Mouse (Mus musculus): ENCODE data around the gene Pdpn.

Gene Pdpn

DNA sequence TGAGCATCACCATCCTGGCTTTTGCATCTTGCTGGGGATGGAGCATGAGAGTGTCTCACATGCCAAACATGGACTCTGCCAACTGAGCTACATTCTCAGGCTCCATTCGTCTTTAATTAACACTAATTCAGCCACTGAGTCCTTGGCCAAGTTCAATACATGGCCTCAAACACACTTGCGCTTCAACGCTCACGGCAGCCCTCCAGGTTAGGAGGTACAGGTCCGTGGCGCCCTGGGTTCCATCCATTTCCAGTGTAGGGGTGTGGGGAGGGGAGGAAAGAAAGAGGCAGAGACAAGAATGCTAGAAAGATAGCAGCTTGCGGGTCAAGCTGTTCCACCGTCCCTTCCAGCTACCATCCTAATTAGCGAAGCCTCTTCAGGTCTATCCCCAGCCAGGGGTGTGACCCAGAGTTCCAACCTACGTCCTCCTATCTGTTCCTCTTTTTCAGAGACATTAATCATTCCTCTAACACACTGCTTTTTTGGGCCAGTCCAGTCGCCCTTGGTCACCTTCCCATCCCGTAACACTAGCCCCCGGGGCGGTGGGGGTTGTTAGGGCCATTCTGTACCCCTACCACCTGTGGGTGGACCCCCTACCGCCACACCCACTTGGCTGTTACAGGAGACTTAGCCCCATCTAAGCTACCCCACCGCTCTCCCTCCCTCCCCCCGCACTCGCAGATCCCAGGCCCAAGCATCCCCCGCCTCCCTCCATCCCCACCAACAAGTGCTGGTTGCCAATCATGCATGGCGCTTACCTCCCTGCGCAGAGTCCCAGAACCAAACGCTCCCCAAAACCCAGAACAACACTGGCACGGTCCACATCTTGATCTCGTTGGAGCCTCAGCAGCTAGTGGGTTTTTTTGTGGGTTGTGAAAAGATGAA, 691 bp downstream of the Pdpn start:
- no peak for DNase-seq

DNA sequence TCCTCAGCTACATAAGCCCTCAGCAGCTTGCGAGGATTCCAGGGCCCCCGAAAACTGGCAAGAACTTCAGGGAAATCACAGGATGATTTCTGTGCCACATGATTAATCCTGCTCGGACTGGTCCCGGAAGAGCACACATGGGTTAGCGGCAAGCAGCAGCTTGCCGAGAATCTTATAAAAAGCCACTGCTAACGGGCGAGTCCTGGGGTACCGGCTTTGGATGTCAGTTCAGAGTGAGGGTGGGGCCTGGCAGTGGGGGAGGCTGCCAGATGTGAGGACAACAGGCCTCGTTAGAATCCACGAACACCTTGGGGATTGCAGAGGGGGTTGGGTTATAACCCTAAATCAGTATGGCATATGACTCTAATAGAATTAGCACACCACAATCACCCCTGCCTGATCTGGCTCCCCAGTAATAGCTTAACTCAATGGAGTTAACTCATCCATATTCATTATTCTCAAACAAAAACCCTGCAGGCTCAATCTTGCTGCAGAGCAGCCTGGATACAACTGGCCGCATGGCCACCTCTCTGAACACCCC, 2.3 kb downstream of the Pdpn start:
- DNase-seq, result no peak

DNA sequence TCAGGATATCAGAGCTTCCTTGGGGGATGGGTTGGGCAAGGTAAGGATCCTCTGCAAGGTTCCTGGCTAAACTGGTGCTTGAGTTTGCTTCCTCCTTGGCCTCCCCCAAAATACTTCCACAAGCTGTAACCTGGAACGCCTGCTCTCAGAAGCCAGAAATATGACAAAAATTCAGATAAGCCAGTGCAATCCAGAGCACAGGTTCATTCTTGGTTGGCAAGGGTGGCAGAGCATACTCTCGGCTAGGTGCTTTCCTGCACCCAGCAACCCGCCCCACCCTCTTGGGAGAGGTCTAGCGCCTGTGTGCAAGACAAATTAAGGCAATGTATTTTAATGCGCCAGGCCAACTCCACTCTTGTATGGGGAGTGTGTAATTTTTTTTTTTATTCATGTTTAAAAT, 3.2 kb downstream of the Pdpn start:
- no peak for DNase-seq

DNA sequence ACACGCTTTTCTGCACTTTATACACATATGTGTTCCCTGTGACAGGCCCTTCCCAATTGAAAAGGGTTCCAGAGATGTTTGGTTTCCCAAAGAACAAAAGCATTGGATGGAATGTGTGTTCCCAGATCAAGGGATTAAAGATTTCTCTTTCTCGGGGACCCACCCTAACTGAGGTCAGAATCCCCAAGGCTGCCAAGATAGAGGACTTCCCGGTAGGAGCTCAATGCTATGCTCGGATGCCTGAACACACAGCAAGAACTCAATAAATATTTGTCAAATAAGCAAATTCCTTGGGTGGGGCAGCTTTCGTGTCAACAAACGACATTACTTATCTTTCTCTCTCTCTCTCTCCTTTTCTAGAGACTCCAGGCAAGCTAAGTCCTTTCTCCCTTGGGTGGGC, 5.0 kb downstream of the Pdpn start:
- no peak for DNase-seq

DNA sequence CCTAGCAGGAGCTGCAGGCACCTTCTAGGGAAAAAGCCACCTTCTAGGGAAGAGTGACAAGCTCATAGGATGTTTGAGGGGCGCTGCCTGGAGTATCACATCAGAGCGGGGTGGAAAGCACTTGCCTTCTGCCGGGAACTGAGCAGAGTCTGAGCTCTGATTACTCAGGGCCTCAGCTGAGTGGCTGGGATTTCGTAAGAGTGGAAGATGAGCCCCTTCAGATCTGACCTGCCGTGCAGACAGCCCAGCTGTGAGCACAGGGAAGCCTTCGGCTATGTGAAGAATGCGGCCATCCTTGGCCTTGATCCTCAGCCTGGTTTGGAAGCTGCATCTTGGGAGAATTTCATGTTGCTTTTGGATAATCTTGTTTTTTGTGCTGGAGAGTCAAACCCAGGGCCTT, 10.5 kb downstream of the Pdpn start:
- no peak for DNase-seq

DNA sequence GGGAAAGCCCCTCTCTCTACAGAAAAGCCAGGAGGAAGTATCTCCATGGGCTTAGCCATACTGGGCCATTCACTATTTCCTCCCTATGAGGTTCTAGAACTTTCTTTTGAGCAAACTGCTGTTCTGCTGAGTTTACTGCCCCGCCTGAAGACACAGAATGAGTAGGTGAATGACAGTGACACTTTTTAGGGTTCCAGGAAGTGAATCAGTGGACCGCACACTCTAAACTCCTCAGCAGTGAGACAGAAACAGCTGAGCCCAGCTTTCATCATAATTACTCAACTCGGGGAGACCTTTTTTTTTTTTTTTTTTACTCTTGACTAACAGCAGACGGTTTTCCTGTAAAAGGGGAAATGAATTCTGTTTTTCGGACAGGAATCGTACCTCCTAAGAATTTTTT, 10.9 kb downstream of the Pdpn start:
- DNase-seq, result no peak

DNA sequence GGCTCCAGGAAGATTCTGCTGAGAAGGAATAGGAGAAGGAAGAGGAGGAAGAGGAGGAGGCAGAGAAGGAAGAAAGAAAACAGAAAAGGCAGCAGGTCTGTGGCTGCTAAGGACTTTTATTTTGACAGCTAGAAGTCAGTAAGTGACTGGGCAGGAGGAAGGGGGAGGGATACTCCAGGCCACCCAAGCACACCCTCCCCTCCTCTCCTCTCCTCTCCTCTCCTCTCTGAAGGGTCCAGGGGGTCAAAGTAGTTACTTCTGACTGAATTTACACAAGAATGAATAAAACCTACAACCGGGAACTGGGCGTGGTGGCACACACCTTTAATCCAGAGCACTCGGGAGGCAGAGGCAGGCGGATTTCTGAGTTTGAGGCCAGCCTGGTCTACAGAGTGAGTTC, 12.3 kb downstream of the Pdpn start:
- DNase-seq, result no peak

DNA sequence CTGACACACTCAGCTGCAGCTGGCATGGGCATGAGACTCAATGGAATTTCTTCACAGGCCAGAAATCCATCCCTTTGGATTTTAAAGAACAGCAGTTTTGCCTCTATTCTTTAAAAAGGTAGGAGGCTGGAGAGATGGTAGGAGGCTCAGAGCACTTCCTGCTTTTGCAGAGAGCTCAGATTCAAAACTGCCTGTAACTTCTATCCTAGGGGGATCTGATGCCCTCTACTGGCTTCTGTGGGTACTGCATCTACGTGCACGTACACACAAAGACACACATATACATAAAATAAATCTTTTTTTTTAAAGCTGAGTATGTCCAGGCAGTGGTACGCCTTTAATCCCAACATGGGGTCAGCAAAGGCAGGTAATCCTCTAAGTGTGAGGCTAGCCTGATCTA, 19.2 kb downstream of the Pdpn start:
- peak in 1 of 2 experiments; percentile 3 for DNase-seq

DNA sequence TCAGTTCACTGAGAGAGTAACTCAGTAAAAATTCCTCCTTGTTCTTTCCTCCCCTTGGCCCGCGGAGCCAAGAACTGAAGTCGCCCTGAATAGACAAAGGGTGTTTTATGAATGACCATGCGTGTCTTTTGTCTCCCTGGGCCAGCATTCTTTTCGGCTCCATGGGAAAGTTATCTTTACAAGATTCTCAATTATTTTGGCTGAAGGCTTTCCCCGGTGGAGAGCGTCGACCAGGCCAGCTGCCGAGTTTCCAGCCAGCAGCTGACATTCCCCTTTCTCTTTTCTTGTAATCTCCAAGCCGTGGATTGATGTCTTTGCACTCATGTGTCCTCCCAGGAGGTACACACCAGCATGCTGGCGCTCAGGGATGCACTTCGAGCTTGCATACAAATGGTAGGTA, 19.7 kb downstream of the Pdpn start:
- no peak for DNase-seq

DNA sequence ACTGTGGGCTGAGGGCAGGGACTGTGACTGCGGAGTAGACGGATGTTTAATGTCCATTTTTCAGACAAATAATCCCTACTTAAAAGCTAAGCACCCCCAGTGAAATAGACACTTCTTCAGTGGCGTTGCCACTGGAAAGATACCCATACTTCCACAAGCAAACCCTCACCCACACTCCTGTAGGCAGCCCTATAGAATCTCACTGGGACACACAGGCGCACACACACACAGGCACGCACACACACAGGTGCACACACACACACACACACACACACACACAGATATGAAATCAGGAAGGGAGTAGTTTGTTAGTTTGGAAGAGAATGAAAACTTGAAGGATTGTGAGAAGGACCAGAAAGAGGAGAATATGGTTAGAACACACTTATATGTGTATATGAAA, 20.3 kb downstream of the Pdpn start:
- no peak for DNase-seq

DNA sequence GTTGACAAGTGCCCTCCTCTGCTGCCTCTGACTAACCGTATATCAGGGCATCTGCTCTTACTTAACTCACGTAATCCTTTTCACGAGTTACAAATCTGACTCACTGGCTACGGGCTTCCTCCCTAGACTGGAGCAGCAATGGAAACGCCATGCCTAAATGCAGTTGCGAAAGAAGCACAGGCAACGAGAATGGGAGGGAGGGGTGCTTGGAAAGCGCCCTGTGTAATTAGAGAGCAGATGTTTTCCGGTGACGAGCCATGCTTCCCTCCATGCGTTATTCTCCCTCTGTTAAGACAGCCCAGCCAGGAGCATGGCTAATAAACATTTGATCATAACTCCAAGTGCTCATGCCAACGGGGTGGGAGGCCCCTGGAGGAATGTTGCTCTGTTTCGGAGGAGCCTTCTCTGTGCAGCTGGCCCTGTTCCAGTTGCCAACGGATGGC, 20.9 kb downstream of the Pdpn start:
- no peak for DNase-seq

DNA sequence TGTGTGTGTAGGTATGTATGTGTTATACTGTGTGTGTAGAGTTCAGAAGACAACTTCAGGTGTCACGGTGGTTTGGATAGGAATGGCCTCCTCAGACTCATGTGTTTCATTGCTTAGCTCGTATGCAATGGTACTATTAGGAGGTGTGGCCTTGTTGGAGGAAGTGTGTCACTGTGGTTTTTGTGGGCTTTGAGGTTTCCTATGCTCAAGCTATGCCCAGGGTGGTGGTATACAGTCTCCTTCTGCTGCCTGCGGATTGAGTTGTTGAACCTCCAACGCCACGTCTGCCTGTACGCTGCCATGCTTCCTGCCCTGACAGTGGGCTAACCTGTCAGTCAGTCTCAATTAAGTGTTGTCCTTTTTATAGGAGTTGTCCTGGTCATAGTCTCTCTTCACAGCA, 22.0 kb downstream of the Pdpn start:
- no peak for DNase-seq

DNA sequence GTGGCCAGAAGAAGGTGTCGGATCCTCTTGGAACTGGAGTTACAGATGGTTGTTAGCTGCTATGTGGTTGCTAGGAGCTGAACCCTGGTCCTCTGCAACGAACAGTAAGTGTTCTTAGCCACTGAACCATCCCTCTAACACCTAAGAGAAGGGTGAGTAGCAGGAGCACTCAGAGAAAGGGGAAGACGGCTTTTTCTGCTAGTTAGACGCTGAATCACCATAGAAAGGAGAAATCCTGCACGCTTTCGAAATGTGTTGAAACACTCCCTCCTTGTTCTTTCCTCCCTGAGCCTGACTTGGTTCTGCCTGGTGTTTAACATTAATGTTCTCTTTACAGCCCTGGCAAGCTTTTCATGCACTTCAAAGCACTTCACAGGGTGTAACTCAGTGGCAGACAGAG, 27.8 kb downstream of the Pdpn start:
- DNase-seq, result no peak

DNA sequence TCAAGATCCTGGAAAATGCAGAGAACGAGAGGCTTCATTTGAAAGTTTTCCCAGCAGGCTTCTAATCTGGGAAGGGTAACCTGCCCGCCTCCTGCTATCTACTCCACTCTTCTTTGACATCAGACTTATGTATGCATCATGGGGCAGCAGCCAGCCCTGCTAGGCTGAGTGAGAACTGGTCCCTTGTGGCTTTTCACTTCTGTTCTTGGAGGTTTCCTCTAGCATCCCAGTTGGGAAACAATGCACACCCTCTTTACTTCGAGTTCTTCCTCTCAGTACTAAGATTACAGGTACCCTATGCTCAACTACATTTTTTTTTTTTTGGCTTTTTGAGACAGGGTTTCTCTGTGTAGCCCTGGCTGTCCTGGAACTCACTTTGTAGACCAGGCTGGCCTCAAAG, 28.5 kb downstream of the Pdpn start:
- no peak for DNase-seq

DNA sequence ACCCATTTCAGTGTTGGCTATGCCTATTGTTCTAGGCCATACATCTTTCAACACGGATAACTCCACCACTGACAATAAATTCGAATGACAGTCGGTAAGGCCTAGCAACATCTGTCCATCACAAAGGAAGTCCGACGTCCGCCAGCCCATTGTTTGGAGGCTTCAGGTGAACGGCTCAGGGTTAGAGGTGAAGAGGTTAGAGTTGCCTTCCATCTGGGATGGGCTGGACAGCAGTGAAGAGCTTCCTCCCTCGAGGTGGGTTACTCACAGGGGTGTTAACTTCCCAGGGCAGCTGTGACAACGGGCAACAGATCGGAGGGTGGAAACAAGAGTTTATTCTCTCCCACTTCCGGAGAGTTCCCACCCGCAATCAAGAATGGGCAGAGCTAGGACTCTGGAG, 36.7 kb downstream of the Pdpn start:
- DNase-seq, result no peak

DNA sequence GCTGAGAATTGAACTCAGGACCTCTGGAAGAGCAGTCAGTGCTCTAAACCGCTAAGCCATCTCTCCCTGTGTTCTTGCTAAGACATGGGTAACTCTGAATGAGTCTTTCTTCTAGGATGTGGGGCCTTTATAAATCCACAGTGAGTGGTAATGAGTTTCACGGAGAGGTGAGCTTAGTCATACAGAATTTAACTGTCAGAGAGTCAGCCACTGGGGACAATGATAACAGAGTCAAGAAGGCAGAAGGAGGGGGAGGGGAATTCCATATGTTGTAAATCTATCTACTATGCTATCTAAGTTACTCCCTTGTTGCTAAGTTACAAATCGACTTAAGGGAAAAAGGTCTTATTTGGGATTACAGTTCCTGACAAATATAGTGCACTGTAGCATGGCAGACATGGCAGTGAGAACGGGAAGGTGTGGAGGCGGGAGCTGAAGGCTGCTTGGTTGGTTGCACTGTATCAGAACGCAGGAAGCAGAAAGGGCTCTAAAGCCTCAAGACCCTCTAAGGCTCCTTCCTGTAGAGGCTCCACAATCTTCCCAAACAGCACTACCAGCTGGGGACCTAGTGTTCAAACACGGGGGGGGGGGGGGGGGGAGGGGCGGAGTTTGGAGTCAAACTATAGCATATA, 39.5 kb downstream of the Pdpn start:
- no peak for DNase-seq

DNA sequence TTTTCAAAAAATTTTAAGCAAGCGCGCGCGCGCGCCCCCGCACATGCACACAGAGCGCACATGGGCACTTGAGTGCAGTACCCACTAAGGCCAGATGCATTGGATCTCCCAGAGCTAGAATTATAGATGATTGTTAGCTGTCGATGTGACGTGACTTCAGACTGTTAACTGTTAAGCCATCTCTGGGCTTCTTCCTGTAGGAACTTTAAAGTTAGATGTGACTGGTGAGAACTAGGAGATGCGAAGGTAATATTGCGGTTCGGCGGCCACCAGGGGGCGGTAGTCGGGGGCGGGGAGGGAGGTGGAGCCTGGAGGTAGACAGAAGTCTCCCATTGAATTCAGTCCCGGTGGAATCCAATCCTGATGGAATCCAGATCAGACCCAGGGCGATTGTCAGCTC, 40.8 kb downstream of the Pdpn start:
- peak in 1 of 2 experiments; percentile 48 for DNase-seq

DNA sequence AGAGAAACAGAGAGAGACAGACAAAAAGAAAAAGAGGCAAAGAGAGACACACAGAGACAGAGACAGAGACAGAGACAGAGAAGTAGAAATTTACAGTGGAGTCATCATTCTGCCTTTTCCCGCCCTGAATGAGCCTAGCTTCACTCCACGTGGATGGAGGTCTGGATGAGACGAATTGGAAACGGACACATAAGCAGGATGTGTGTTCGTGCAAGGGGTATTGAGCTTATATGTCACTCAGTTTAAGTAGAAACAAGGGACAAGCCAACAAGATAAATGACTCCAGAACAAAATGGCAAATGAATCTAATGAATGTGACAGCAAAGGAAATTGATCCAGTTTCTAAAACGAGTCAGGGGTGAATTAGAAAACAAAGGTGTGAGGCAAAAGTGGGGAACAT, 41.4 kb downstream of the Pdpn start:
- no peak for DNase-seq

DNA sequence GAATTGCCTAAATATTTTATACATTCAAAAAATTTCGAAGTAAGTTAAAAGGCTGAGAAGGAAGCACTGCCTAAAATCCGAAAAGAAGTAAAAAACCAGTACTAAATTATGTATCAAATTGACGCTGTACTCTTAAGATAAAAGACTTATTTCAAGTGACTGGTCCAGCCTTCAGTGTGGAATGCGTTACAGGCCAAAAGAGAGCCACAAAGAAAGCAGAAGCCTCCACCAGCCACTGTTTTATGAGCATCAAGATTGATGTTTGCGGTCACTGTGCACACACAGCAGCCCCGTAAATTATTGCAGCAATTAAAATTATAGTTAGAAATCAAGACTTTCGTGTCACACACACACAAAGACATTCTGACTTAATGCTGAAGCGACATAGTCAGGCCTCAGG, 43.8 kb downstream of the Pdpn start:
- no peak for DNase-seq

DNA sequence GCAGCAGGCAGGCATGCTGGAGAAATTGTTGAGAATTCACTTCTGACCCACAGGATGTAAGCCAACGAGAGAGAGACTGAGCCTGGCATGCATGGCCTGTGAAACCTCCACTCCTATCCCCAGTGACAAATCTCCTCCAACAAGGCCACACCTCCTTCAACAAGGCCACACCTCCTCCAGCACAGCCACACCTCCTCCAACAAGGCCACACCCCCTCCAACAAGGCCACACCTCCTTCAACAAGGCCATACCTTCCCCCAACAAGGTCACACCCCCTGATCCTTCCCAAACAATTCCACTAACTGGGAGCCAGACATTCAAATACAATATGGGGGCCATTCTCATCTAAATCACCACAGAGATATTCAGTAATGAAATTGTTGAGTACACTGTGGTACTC, 46.0 kb downstream of the Pdpn start:
- no peak for DNase-seq

DNA sequence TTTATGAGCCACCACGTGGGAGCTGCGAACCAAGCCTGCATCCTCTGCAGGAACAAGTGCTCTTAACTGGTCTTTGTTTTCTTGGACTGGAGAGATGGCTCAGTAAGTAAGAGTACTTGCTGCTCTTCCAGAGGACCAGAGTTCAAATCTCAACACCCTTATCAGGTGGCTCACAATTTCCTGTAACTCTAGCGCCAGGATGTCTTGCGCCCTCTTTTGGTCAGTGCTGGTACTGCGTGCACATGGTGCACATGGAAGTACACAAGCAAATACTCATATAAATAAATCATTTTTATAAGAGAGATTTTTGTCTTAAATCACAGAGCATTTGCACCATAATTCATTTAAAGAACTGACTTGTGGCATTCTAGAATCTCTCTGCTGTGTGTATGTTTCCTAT, 51.3 kb downstream of the Pdpn start:
- peak in 1 of 2 experiments; percentile 25 for DNase-seq

DNA sequence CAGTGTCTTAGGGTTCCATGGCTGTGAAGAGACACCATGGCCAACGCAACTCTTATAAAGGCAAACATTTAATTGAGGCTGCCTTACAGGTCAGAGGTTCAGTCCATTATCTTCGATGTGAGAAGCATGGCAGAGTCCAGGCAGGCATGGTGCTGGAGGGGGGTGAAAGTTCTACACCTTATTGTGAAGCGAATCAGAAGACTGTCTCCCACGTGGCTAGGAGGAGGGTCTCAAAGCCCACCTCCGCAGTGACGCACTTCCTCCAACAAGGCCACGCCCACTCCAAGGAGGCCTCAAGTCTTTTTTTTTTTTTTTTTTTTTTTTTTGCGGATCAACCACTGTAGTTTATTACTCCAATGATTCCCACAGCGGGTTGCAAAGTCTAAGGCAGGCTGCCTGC, 58.1 kb downstream of the Pdpn start:
- no peak for DNase-seq

DNA sequence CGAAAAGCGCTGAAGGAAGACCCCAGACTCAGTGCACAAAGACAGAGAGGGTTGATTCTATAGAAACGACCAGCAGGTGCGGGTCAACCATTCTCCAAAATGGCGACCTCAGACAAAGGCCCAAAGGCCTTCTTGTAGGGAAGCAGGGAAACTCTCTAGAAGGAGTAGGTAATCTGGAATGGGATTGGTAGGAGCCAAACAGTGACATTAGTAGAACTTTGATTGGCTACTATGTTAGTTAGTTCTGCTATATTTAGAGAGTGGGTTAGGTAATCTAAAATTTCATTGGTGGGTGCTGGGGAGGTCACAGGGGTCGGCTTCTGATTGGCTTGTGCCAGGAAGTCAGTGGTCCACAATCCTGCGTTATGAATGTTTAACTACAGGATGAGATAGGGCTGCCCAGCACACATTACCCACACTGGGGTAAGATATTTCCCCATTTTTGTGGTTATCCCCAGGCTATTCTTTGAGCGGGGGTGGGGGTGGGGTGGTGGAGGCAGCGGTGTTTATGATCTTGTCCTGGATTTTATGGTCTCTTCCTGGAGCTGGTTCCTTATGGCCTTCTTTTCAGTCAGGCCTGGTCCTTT, 59.7 kb downstream of the Pdpn start:
- no peak for DNase-seq

DNA sequence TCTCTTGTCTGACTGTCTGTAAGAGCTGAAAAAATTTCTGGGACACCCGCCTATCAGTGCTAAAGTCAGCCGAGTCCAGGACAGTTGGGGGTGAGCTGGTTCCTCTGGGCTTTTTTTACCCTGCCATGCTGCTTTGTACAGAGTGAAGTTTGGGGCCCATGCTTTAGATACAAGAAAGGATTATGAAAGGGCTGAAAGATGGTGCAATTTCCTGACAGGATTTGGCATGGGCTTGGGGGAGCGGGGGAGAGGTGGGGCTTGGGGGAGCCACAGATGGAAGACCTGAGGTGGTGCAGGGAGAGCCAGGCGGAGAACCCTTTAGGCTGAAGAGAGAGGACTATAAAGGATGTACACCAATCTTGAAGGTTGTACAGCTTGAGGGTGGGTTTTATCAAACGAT, 60.2 kb downstream of the Pdpn start:
- no peak for DNase-seq

All from spleen, adult 18-20 months (tissue).